Mouse (Mus musculus): Measurements from ENCODE around the gene Tmed1. TPM values are rescaled to one million over a fixed set of nuclear protein-coding genes. Genes with fewer than 3 reads are reported as not detected.
"Not testable (repeated sequence)": the region's sequence is repeated elsewhere in the genome, so short reads cannot be mapped to it uniquely, and the experiment has no call there.

The Tmed1 gene
- polyA plus RNA-seq, 2 experiments, result 16.3 to 24.8 TPM

DNA sequence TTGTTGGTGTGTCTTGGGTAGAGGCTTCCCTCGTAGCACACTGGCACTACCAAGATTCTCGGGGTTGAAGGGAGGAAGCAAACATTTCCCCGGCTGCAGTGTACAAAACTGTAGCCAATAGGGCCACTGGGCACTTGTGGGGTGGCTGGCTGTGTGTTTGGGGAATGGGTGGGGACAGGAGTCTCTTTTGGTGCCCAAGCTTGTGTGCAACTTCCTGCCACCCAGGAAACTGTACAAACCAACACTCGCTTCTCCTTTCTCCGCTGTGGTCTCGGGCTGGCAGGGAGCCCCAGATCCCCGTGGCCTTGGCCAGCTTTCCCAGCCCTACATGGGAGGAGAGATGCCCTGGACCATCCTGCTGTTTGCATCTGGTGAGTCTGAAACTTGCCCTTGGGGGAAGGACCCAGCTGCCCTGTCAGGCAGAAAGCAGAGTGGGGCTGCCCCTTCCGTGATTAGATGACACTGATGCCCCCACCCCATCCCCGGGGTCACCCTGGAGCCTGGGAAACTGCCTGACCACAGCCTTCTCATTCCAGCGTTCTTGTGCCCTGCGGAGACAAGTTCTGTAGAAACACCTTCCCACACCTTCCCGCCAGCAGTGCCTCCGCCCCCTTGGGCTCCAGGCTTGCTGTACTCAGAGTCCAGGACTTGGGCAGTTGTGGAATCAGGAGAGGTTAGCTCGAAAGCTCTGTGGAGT is 16.0 kb upstream of the Tmed1 start, which contains the start of gene AB124611:
AB124611 (plus strand) TSS at position 240 of the 697 bp plus-strand sequence.
- ATAC-seq (ENCODE audit: insufficient read depth) (no peak), DNase-seq (ENCODE audit: low read depth in 3 of 3, low spot score in 3 of 3) (no peak)
- Histone ChIP-seq H3K27ac (no peak within 1 kb of the TSS), H3K27me3 (ENCODE audit: control insufficient read depth, insufficient read depth, low read length) (no peaks in the 10 kb centered on the region), H3K9me3 (ENCODE audit: control insufficient read depth, low read length) (no peaks in the 10 kb centered on the region), H3K4me3 (ENCODE audit: insufficient read depth in 1 of 2, low read depth in 2 of 2, low read length in 2 of 2) (peak within 1 kb of the TSS in 1 of 2 experiments; percentile 19; a peak in 3 of 4 replicates), H3K4me2 (ENCODE audit: low read depth) (peak within 1 kb of the TSS; percentile 20; the same call in 1 of the 2 replicates), H3K36me3 (replicated peaks; ENCODE audit: control insufficient read depth, insufficient read depth, low read depth) (no peaks in the 10 kb centered on the region), H3K9ac (replicated peaks) (no peak within 1 kb of the TSS; the same call in 1 of the 2 replicates), H3K4me1 (replicated peaks; ENCODE audit: control insufficient read depth in 2 of 2, insufficient read depth in 2 of 2, low read length in 1 of 2) (0 out of 4 replicates have a peak, but pooled peaks cover 0 to 2% of the 10 kb centered on the region in 2 experiments)
- 30% methylated on average over 14 of the region's 14 CpGs for WGBS (ENCODE audit: insufficient replicate concordance)
- TF ChIP-seq CTCF (IDR thresholded peaks at IDR 0.05; ENCODE audit: low read depth) (no peak), EP300 (IDR thresholded peaks at IDR 0.05; ENCODE audit: low read depth) (no peak)

DNA sequence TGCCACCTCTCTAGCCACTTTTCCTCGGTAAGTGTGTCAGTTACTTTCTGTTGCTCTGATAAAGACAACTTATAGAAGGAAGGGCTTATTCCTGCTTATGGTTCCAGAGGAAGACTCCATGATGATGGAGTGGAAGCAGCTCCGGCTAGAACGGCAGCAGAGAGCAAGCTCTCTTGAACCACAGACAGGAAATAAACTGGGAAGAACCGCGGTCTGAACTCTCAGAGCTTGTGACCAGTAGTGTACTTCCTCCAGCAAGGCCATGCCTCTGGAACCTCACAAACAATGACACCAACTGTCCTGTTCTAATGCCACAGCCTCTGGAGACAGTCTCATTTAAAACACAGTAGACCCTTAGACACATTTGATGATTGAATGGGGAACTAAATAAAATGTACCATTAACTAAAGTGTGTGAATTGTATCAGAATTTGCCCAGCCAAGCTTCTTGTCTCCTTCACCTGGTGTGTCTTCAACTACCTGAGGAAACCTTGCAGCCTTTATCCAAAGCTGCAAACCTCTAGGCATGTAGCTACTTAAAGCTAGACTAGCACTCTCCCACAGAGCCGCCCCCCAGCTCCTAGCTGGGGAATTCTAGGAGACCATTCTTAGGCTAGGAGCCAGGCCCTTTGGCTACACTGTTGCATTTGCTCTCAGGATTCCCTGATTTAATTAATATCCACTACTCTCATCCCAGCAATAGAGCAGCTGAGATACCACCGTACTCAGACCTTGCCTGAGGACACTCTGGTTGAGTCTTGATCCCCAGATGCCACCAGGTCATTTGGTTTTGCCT is 15.3 kb upstream of the Tmed1 start:
- no peak for DNase-seq (ENCODE audit: low read depth in 3 of 3, low spot score in 3 of 3)
- no peak overlapping the region; the same call in 1 of the 2 replicates for H3K9ac ChIP-seq (replicated peaks)
- 33% methylated on average over 7 of the region's 7 CpGs for WGBS (ENCODE audit: insufficient replicate concordance)
- no peak overlapping the region for H3K4me3 ChIP-seq (ENCODE audit: insufficient read depth in 1 of 2, low read depth in 2 of 2, low read length in 2 of 2)
- no peaks in the 10 kb centered on the region for H3K9me3 ChIP-seq (ENCODE audit: control insufficient read depth, low read length)
- no peaks in the 10 kb centered on the region for H3K27me3 ChIP-seq (ENCODE audit: control insufficient read depth, insufficient read depth, low read length)
- no peaks in the 10 kb centered on the region for H3K36me3 ChIP-seq (replicated peaks; ENCODE audit: control insufficient read depth, insufficient read depth, low read depth)
- TF ChIP-seq EP300 (IDR thresholded peaks at IDR 0.05; ENCODE audit: low read depth) (no peak), CTCF (IDR thresholded peaks at IDR 0.05; ENCODE audit: low read depth) (no peak)
- no peak overlapping the region for H3K27ac ChIP-seq
- 0 out of 4 replicates have a peak, but pooled peaks cover 0 to 2% of the 10 kb centered on the region in 2 experiments for H3K4me1 ChIP-seq (replicated peaks; ENCODE audit: control insufficient read depth in 2 of 2, insufficient read depth in 2 of 2, low read length in 1 of 2)
- H3K4me2 ChIP-seq (ENCODE audit: low read depth), result peak overlapping the region; percentile 20; the same call in 1 of the 2 replicates
- no peak for ATAC-seq (ENCODE audit: insufficient read depth)

DNA sequence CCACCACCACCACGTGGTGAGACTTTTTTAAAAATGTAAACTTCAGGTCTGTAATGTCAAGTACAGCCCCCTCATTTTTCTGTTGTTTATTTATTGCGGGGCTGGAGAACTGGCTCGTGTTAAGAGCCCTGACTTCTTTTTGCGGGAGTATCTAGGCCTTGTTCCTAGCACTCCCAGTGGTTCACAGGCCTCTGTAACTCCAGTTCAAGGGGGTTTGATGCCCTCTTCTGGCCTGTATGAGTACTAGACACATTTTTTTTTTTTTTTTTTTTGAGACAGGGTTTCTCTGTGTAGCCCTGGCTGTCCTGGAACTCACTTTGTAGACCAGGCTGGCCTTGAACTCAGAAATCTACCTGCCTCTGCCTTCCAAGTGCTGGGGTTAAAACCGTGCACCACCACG is 8.6 kb upstream of the Tmed1 start:
- not testable (repeated sequence) for H3K4me2 ChIP-seq (ENCODE audit: low read depth); H3K4me1 ChIP-seq (replicated peaks; ENCODE audit: control insufficient read depth in 2 of 2, insufficient read depth in 2 of 2, low read length in 1 of 2); H3K9ac ChIP-seq (replicated peaks); H3K4me3 ChIP-seq (ENCODE audit: insufficient read depth in 1 of 2, low read depth in 2 of 2, low read length in 2 of 2); H3K36me3 ChIP-seq (replicated peaks; ENCODE audit: control insufficient read depth, insufficient read depth, low read depth); H3K27ac ChIP-seq; ATAC-seq (ENCODE audit: insufficient read depth); H3K9me3 ChIP-seq (ENCODE audit: control insufficient read depth, low read length); H3K27me3 ChIP-seq (ENCODE audit: control insufficient read depth, insufficient read depth, low read length); DNase-seq (ENCODE audit: low read depth in 3 of 3, low spot score in 3 of 3)
- TF ChIP-seq CTCF (IDR thresholded peaks at IDR 0.05; ENCODE audit: low read depth), result 0 out of 2 replicates have a peak, but pooled peaks have one; percentile 16
- 71% methylated on average over 6 of the region's 6 CpGs for WGBS (ENCODE audit: insufficient replicate concordance)

- Histone ChIP-seq H3K4me3 (ENCODE audit: insufficient read depth in 1 of 2, low read depth in 2 of 2, low read length in 2 of 2) (no peak overlapping the region), H3K4me1 (replicated peaks; ENCODE audit: control insufficient read depth in 2 of 2, insufficient read depth in 2 of 2, low read length in 1 of 2) (peaks cover 0 to 4% of the 10 kb centered on the region in 2 experiments; a peak in 1 of 4 replicates), H3K27me3 (ENCODE audit: control insufficient read depth, insufficient read depth, low read length) (no peaks in the 10 kb centered on the region), H3K27ac (no peak overlapping the region), H3K4me2 (ENCODE audit: low read depth) (no peak overlapping the region), H3K36me3 (replicated peaks; ENCODE audit: control insufficient read depth, insufficient read depth, low read depth) (no peaks in the 10 kb centered on the region), H3K9ac (replicated peaks) (no peak overlapping the region), H3K9me3 (ENCODE audit: control insufficient read depth, low read length) (no peaks in the 10 kb centered on the region)
- WGBS (ENCODE audit: insufficient replicate concordance), result 66% methylated on average over 6 of the region's 6 CpGs
- no peak for ATAC-seq (ENCODE audit: insufficient read depth)
- TF ChIP-seq CTCF (IDR thresholded peaks at IDR 0.05; ENCODE audit: low read depth) (no peak), EP300 (IDR thresholded peaks at IDR 0.05; ENCODE audit: low read depth) (no peak)
- no peak for DNase-seq (ENCODE audit: low read depth in 3 of 3, low spot score in 3 of 3)
Observed at GRCm38 (mm10) chr9:21517947-21518495, 8.0 kb upstream of the Tmed1 start.

Data from liver, embryonic 14.5 days (tissue).